ENCODE assay signal across 7 mouse cellular contexts in genomic region chrX:38250352-38250950, GRCm38 (mm10). TPM values are rescaled to one million over a fixed set of nuclear protein-coding genes. Genes with fewer than 3 reads are reported as not detected.
DNase-seq lines count a peak whose midpoint lies in the region; ATAC-seq and TF ChIP-seq lines count a peak whose summit lies in the region.

No protein-coding gene starts in this region.

- no peak overlapping the region for H3K27ac ChIP-seq in cortical plate, adult 2 months (ENCODE audit: insufficient read depth, low read length)
- H3K27ac ChIP-seq in heart, embryonic 12.5 days (ENCODE audit: poor library complexity, severe bottlenecking) = no peak overlapping the region
- H3K27ac ChIP-seq in midbrain, embryonic 11.5 days (ENCODE audit: low read depth, low read length) = no peak overlapping the region
- no peak overlapping the region for H3K27ac ChIP-seq in stomach, embryonic 16.5 days (ENCODE audit: low read length)

- H3K9me3 ChIP-seq in heart, embryonic 12.5 days (replicated peaks) = no peaks in the 10 kb centered on the region
- no peaks in the 10 kb centered on the region for H3K9me3 ChIP-seq in midbrain, embryonic 11.5 days (ENCODE audit: control insufficient read depth, low read length)
- no peaks in the 10 kb centered on the region for H3K9me3 ChIP-seq in stomach, embryonic 16.5 days (replicated peaks; ENCODE audit: control insufficient read depth, low read length)

- peaks cover 11% of the 10 kb centered on the region for H3K27me3 ChIP-seq in heart, embryonic 12.5 days (replicated peaks)
- H3K27me3 ChIP-seq in midbrain, embryonic 11.5 days (ENCODE audit: control insufficient read depth, insufficient read depth, low read length) = 0 out of 2 replicates have a peak, but pooled peaks cover 3% of the 10 kb centered on the region
- H3K27me3 ChIP-seq in stomach, embryonic 16.5 days (ENCODE audit: control insufficient read depth, insufficient read depth, low read length) = no peaks in the 10 kb centered on the region; the same call in 1 of the 2 replicates

- no peak for TF ChIP-seq POLR2A in lung, adult 2 months (IDR thresholded peaks at IDR 0.05; ENCODE audit: borderline replicate concordance, extremely low read depth, low read depth, low read length)
- TF ChIP-seq POLR2A in cortical plate, adult 2 months (IDR thresholded peaks at IDR 0.05; ENCODE audit: extremely low read depth, insufficient read depth, low read length) = no peak

- no peak for TF ChIP-seq CTCF in lung, adult 2 months (IDR thresholded peaks at IDR 0.05; ENCODE audit: insufficient read depth, low read length)
- no peak for TF ChIP-seq CTCF in cortical plate, adult 2 months (IDR thresholded peaks at IDR 0.05; ENCODE audit: extremely low read depth, insufficient read depth, low read length)

- H3K36me3 ChIP-seq in heart, embryonic 12.5 days = no peaks in the 10 kb centered on the region
- H3K36me3 ChIP-seq in midbrain, embryonic 11.5 days (ENCODE audit: control insufficient read depth, insufficient read depth, low read length) = no peaks in the 10 kb centered on the region
- no peaks in the 10 kb centered on the region for H3K36me3 ChIP-seq in stomach, embryonic 16.5 days (ENCODE audit: control insufficient read depth, insufficient read depth, low read length)

- no peak for ATAC-seq in heart, embryonic 12.5 days (ENCODE audit: insufficient number of reproducible peaks, low FRiP score)
- peak; percentile 31 for ATAC-seq in midbrain, embryonic 11.5 days (ENCODE audit: low FRiP score)
- ATAC-seq in stomach, embryonic 16.5 days (ENCODE audit: insufficient read depth, low FRiP score) = no peak

- WGBS in lung, adult 2 months = 28% methylated on average over 18 of the region's 18 CpGs
- 13% methylated on average over 18 of the region's 18 CpGs for WGBS in heart, embryonic 12.5 days
- WGBS in midbrain, embryonic 11.5 days = 23% methylated on average over 18 of the region's 18 CpGs
- 15% methylated on average over 18 of the region's 18 CpGs for WGBS in stomach, embryonic 16.5 days

- peak overlapping the region; percentile 32 for H3K4me3 ChIP-seq in lung, adult 2 months (replicated peaks; ENCODE audit: extremely low read depth, low read depth, low read length)
- H3K4me3 ChIP-seq in cortical plate, adult 2 months (ENCODE audit: insufficient read depth, low read length) = peak overlapping the region; percentile 56; the same call in 1 of the 2 replicates
- H3K4me3 ChIP-seq in heart, embryonic 12.5 days = peak overlapping the region; percentile 47
- H3K4me3 ChIP-seq in midbrain, embryonic 11.5 days (ENCODE audit: low read depth, low read length) = 0 out of 2 replicates have a peak overlapping the region, but pooled peaks have one; percentile 30
- H3K4me3 ChIP-seq in stomach, embryonic 16.5 days (replicated peaks; ENCODE audit: low read length) = peak overlapping the region; percentile 47

- peaks cover 6% of the 10 kb centered on the region; the same call in 1 of the 2 replicates for H3K4me1 ChIP-seq in lung, adult 2 months (ENCODE audit: control insufficient read depth, insufficient read depth, low read length)
- H3K4me1 ChIP-seq in cortical plate, adult 2 months (ENCODE audit: control insufficient read depth, insufficient read depth, low read length) = no peaks in the 10 kb centered on the region
- H3K4me1 ChIP-seq in heart, embryonic 12.5 days (replicated peaks) = 0 out of 2 replicates have a peak, but pooled peaks cover 3% of the 10 kb centered on the region
- H3K4me1 ChIP-seq in midbrain, embryonic 11.5 days (ENCODE audit: control insufficient read depth, insufficient read depth, low read length) = no peaks in the 10 kb centered on the region
- no peaks in the 10 kb centered on the region for H3K4me1 ChIP-seq in stomach, embryonic 16.5 days (ENCODE audit: control insufficient read depth, insufficient read depth, low read length)

- DNase-seq in lung, adult 2 months = peak; percentile 5
- DNase-seq in lung, postnatal 14 days = no peak
- peak; percentile 8 to 13 for DNase-seq in left cerebral cortex, postnatal 36 days (ENCODE audit: low spot score in 2 of 2)
- peak; percentile 92 for DNase-seq in midbrain, embryonic 11.5 days (ENCODE audit: low spot score, missing footprints)

- H3K9ac ChIP-seq in heart, embryonic 12.5 days = peak overlapping the region; percentile 18; the same call in 1 of the 2 replicates
- no peak overlapping the region for H3K9ac ChIP-seq in midbrain, embryonic 11.5 days (ENCODE audit: low read length)
- H3K9ac ChIP-seq in stomach, embryonic 16.5 days (ENCODE audit: low read length) = no peak overlapping the region

- peak overlapping the region; percentile 90 for H3K4me2 ChIP-seq in heart, embryonic 12.5 days
- peak overlapping the region; percentile 62 for H3K4me2 ChIP-seq in midbrain, embryonic 11.5 days
- peak overlapping the region; percentile 72 for H3K4me2 ChIP-seq in stomach, embryonic 16.5 days (ENCODE audit: low read depth, low read length)

- intact Hi-C loops in left cerebral cortex, postnatal 36 days (cut with DNase I) = loop anchor here (5.0 kb wide), 1 partner anchor 187 kb away; no protein-coding TSS in a partner anchor

RNA-seq across cellular contexts. Expression of gene Tmem255a, which starts 1.8 kb away (rescaled TPM):
- polyA plus RNA-seq in lung, adult 2 months (2012; rRNA removed) = 0.68 and 1.1 TPM in 2 replicates
- 8.8 and 10.1 TPM in 2 replicates for polyA plus RNA-seq in cortical plate, adult 2 months (2012; rRNA removed)
- 12.1 and 12.5 TPM in 2 replicates for polyA plus RNA-seq in heart, embryonic 12.5 days (2016; fragmentation: Nextera tagmentation; extraction: Ambion mirVana)
- total RNA-seq in left cerebral cortex, postnatal 36 days (2021) = 10 to 100 TPM; 13.5 to 14.0 TPM
- polyA plus RNA-seq in midbrain, embryonic 11.5 days (2014; fragmentation: Nextera tagmentation; extraction: Ambion mirVana) = 14.7 and 16.2 TPM in 2 replicates
- 37.9 and 38.6 TPM in 2 replicates for polyA plus RNA-seq in stomach, embryonic 16.5 days (2015; fragmentation: Nextera tagmentation; extraction: Ambion mirVana)
